In the genomic region with DNA sequence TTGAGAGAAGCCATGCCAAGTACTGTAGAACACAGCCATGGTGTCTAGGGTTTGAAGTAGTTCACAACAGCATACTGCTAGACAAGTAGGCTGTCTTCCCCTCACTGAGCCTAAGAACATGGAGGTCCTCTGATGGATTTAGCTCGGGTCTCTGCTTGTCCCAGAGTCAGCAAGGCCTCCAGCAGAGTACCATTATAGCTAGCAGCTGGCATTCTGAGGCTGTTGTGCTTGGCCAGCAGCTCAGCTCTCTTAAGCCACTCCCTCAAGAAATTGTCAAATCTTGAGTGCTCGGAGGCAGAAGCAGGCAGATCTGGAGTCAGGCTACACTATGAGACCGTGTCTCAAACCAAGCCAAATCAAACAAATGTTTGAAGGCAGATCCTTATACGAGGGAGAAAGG, we compare ENCODE assay signal across 31 mouse cellular contexts.
"Had no signal": no experiment of that assay in that cellular context is flagged by ENCODE, and none has a peak within 500 bp of the region (broad histone marks: within the 10 kb centered on the region; RNA-seq: fewer than 3 reads in every experiment).

No protein-coding gene starts in this region.

- H3K4me2 ChIP-seq: limb, embryonic 12.5 days; limb, embryonic 13.5 days; limb, embryonic 15.5 days; liver, embryonic 11.5 days; liver, embryonic 12.5 days; liver, embryonic 13.5 days; liver, embryonic 15.5 days; lung, embryonic 14.5 days; lung, embryonic 15.5 days; midbrain, embryonic 11.5 days; midbrain, embryonic 12.5 days; midbrain, embryonic 13.5 days; midbrain, embryonic 15.5 days had no signal

- H3K27me3 ChIP-seq: limb, embryonic 12.5 days; limb, embryonic 13.5 days; limb, embryonic 15.5 days; liver, embryonic 12.5 days; liver, embryonic 13.5 days; liver, embryonic 15.5 days; lung, embryonic 15.5 days; megakaryocyte, embryonic 14.5 days; midbrain, embryonic 12.5 days; midbrain, embryonic 13.5 days; midbrain, embryonic 15.5 days had no signal

- H3K36me3 ChIP-seq: midbrain, embryonic 15.5 days had no signal

- DNase-seq: left cerebral cortex, postnatal 4 days; liver; liver, embryonic 13.5 days; liver, postnatal 0 days; lung, adult 18-20 months; lung, adult 2 months; lung, embryonic 14.5 days; lung, postnatal 10 days; lung, postnatal 14 days; lung, postnatal 36 days; lung, postnatal 4 days; midbrain, embryonic 14.5 days had no signal

- ATAC-seq: liver, embryonic 12.5 days; liver, postnatal 0 days; lung, postnatal 0 days; midbrain, embryonic 13.5 days; midbrain, embryonic 15.5 days; midbrain, embryonic 16.5 days had no signal

- H3K27ac ChIP-seq: left cerebral cortex, adult 2 months; limb, embryonic 10.5 days; limb, embryonic 12.5 days; limb, embryonic 13.5 days; limb, embryonic 15.5 days; liver, embryonic 12.5 days; liver, embryonic 13.5 days; liver, embryonic 14.5 days; liver, embryonic 15.5 days; lung, embryonic 15.5 days; macrophage; midbrain, embryonic 10.5 days; midbrain, embryonic 12.5 days; midbrain, embryonic 13.5 days; midbrain, embryonic 15.5 days had no signal

- H3K4me3 ChIP-seq: left cerebral cortex, adult 2 months; limb, embryonic 10.5 days; limb, embryonic 12.5 days; limb, embryonic 13.5 days; limb, embryonic 15.5 days; liver, embryonic 12.5 days; liver, embryonic 13.5 days; liver, embryonic 15.5 days; lung, embryonic 15.5 days; megakaryocyte, embryonic 14.5 days; midbrain, embryonic 10.5 days; midbrain, embryonic 12.5 days; midbrain, embryonic 13.5 days; midbrain, embryonic 15.5 days had no signal
